Mouse (Mus musculus) neural tube, embryonic 11.5 days (tissue): ENCODE results near the gene Hmga2. TPM values are rescaled to one million over a fixed set of nuclear protein-coding genes. Genes with fewer than 3 reads are reported as not detected.
"Not testable (repeated sequence)": the region's sequence is repeated elsewhere in the genome, so short reads cannot be mapped to it uniquely, and the experiment has no call there.

Source experiments
- ATAC-seq: fragments of 200-750 bp; cut with Nextera tagmentation; 2 replicates; pipeline ENCODE4 v1.8.0; 2017; ENCODE audit warnings: moderate number of reproducible peaks, mild to moderate bottlenecking, moderate TSS enrichment, moderate library complexity; ENCODE audit not compliant: insufficient read depth, low FRiP score, low TSS enrichment
- DNase-seq: peaks from one replicate; pipeline ENCODE4 v3.0.0-alpha.2; 2015; ENCODE audit warnings: low spot score
- H3K27ac ChIP-seq: fragments of 300-500 bp; sonication (generic); 2 replicates; pipeline ENCODE4 v1.5.1; 2014; ENCODE audit warnings: low read depth, mild to moderate bottlenecking, low read length
- H3K27me3 ChIP-seq: fragments of 300-500 bp; sonication (generic); 2 replicates; pipeline ENCODE4 v1.6.1; 2014; ENCODE audit warnings: mild to moderate bottlenecking, low read length, mixed read lengths; ENCODE audit not compliant: control insufficient read depth, insufficient read depth
- H3K36me3 ChIP-seq: fragments of 300-500 bp; sonication (generic); 2 replicates; pipeline ENCODE4 v1.6.1; 2014; ENCODE audit warnings: mild to moderate bottlenecking, low read length, moderate library complexity, mixed read lengths; ENCODE audit not compliant: control insufficient read depth, insufficient read depth
- H3K4me1 ChIP-seq: fragments of 300-500 bp; sonication (generic); 2 replicates; pipeline ENCODE4 v1.6.1; 2014; ENCODE audit warnings: low read length, mixed read lengths; ENCODE audit not compliant: control insufficient read depth, insufficient read depth
- H3K4me2 ChIP-seq: fragments of 300-500 bp; sonication (generic); 2 replicates; pipeline ENCODE4 v1.6.1; 2014; ENCODE audit warnings: low read depth, mild to moderate bottlenecking, moderate library complexity
- H3K4me3 ChIP-seq: fragments of 300-500 bp; sonication (generic); 2 replicates; pipeline ENCODE4 v1.5.1; 2014; ENCODE audit warnings: low read depth, low read length
- H3K9ac ChIP-seq: fragments of 300-500 bp; sonication (generic); 2 replicates; pipeline ENCODE4 v1.6.1; 2014; ENCODE audit warnings: mild to moderate bottlenecking, low read length
- H3K9me3 ChIP-seq: fragments of 300-500 bp; sonication (generic); 2 replicates; pipeline ENCODE4 v1.6.1; 2016; ENCODE audit warnings: low read length; ENCODE audit not compliant: control insufficient read depth
- WGBS: fragments of 180-500 bp; shearing (Covaris S2); extraction: QIAGEN DNeasy Blood & Tissue Kit; methylation state at CpG from one replicate; pipeline ENCODE4 v1.1.7; 2014; 5-methylcytosine and 5-hydroxymethylcytosine counted together
- polyA plus RNA-seq: library from polyadenylated mRNA; unstranded; fragments of >200 nt; fragmentation: Nextera tagmentation; extraction: Ambion mirVana; gene quantifications from 2 replicates; pipeline ENCODE4 v1.2.1, GENCODE M21; 2014

The Hmga2 gene
- polyA plus RNA-seq, 1 experiment from 2014 or later = 49.7 TPM

GRCm38 (mm10) chr10:120377327-120377752, 98.9 kb downstream of the Hmga2 start:
- DNase-seq = peak; percentile 44
- no peaks in the 10 kb centered on the region for H3K36me3 ChIP-seq
- no peak overlapping the region for H3K4me3 ChIP-seq
- H3K4me1 ChIP-seq = peaks cover 13% of the 10 kb centered on the region
- no peak overlapping the region for H3K27ac ChIP-seq
- no peak overlapping the region for H3K9ac ChIP-seq
- H3K27me3 ChIP-seq = no peaks in the 10 kb centered on the region
- 37% methylated on average over 19 of the region's 19 CpGs for WGBS
- peak; percentile 73 for ATAC-seq
- H3K4me2 ChIP-seq = no peak overlapping the region
- no peaks in the 10 kb centered on the region for H3K9me3 ChIP-seq

DNA sequence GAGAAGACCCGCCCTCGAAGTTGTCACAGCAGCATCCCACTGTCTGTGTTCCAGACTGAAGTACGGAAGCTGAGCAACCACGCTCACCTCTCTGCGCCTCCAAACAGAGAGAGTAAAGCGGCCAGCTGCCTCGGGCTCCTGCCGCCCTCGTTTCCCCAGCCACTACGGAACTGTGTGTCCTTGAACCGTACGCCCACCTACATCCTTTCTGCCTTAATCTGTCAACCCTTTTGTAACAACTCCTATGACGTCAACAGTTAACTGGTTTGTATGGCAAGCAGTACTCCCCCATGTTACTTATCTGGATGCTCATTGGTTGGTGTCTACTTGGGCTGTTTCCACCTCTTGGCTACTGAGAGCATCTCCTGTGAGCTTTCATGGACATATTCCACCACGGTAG, 100.8 kb downstream of the Hmga2 start:
- Histone ChIP-seq H3K27ac (no peak overlapping the region), H3K9me3 (no peaks in the 10 kb centered on the region), H3K4me3 (no peak overlapping the region), H3K27me3 (no peaks in the 10 kb centered on the region), H3K9ac (no peak overlapping the region), H3K4me1 (peaks cover 13% of the 10 kb centered on the region), H3K36me3 (no peaks in the 10 kb centered on the region), H3K4me2 (no peak overlapping the region)
- DNase-seq (no peak), ATAC-seq (no peak)
- 91% methylated on average over 14 of the region's 14 CpGs for WGBS

DNA sequence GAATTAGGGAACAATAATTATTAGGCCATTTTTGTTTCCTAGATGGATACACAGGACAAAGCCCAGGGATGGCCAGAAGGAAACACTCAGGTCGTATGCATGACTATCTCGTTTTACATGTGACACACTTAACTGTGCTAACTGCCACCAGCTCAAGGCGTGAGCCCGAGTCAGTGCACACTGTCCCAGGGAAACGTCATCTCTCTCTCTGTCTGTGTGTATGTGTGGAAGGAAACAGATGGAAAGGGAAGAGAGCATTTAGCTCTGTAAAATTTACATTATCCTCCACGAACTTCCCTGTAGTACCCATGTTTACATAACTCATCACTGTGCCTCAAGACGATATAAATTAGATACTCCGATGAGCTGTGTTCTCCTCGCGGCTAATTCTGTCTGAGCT, 105.1 kb downstream of the Hmga2 start:
- Histone ChIP-seq H3K4me3 (no peak overlapping the region), H3K27ac (no peak overlapping the region), H3K27me3 (no peaks in the 10 kb centered on the region), H3K9me3 (no peaks in the 10 kb centered on the region), H3K36me3 (no peaks in the 10 kb centered on the region), H3K9ac (no peak overlapping the region), H3K4me1 (peaks cover 4% of the 10 kb centered on the region; the same call in 1 of the 2 replicates), H3K4me2 (no peak overlapping the region)
- WGBS = 72% methylated on average over 10 of the region's 10 CpGs
- ATAC-seq (no peak), DNase-seq (no peak)

GRCm38 (mm10) chr10:120369187-120369805, 107.0 kb downstream of the Hmga2 start:
- H3K27me3 ChIP-seq = no peaks in the 10 kb centered on the region
- no peaks in the 10 kb centered on the region for H3K9me3 ChIP-seq
- WGBS = 26% methylated on average over 21 of the region's 21 CpGs
- no peaks in the 10 kb centered on the region for H3K36me3 ChIP-seq
- H3K4me3 ChIP-seq = no peak overlapping the region
- H3K27ac ChIP-seq = no peak overlapping the region
- no peak overlapping the region for H3K4me2 ChIP-seq
- DNase-seq (no peak), ATAC-seq (no peak)
- peaks cover 12% of the 10 kb centered on the region for H3K4me1 ChIP-seq
- no peak overlapping the region for H3K9ac ChIP-seq

DNA sequence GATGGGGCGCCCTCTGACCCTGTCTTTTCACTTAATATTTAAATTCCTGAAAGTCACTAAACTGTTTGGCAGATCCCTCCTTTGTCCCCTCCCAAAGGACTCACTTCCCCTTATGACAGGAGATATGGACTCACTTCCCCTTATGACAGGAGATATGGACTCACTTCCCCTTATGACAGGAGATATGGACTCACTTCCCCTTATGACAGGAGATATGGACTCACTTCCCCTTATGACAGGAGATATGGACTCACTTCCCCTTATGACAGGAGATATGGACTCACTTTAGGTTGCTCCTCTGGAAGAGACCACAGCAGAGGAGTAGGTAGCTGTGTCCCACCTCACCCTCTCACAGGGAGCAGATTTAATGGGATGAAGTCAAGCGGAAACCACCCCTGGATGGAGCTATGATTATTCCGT, 110.1 kb downstream of the Hmga2 start:
- H3K36me3 ChIP-seq, ATAC-seq, H3K9me3 ChIP-seq, H3K4me2 ChIP-seq, H3K9ac ChIP-seq, H3K4me3 ChIP-seq, DNase-seq, H3K27me3 ChIP-seq: not testable (repeated sequence)
- H3K4me1 ChIP-seq = peaks cover 12% of the 10 kb centered on the region
- WGBS = 85% methylated on average over 3 of the region's 3 CpGs
- peak overlapping the region; percentile 11; the same call in 1 of the 2 replicates for H3K27ac ChIP-seq

DNA sequence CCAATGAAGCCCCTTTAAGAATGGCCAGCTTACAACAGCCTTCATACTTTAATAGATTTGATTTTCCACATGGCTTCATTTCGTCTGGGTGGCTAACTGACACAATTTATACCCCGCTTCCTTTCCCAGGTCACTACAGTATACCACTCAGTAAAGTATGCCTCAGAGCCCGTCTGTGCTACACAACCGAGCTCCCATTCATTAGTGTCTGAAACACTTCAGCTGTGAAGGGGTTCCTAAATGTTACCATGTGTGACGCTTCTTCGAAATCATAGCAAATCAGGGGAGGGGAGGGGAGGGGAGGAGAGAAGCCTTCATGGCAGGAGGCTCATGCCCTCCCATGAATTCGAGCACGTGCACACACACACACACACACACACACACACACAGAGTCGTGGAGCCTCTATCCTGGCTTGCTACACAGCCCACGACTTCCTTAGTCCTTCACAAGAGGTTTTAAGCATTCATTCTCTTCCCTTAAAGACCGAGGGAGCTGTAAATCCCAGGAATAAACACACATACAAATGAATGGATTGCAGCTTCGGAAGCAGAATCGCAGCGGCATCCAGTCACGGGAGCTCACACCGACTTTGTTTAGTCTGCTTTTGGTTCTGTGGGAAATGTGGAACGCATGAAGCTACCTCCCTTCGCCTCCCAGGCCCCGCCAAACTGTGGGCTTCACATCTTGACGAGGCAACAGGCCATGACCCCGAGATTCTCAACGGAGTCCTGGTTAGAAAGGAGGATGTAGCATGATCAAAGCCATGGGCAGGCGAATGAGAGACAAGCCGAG, 110.7 kb downstream of the Hmga2 start:
- WGBS = 48% methylated on average over 24 of the region's 24 CpGs
- Histone ChIP-seq H3K27me3 (no peaks in the 10 kb centered on the region), H3K4me3 (no peak overlapping the region), H3K4me1 (peaks cover 12% of the 10 kb centered on the region), H3K36me3 (no peaks in the 10 kb centered on the region; the same call in 1 of the 2 replicates), H3K4me2 (no peak overlapping the region), H3K27ac (peak overlapping the region; percentile 11; the same call in 1 of the 2 replicates), H3K9ac (no peak overlapping the region; the same call in 1 of the 2 replicates), H3K9me3 (no peaks in the 10 kb centered on the region)
- DNase-seq = peak; percentile 55
- ATAC-seq = no peak

GRCm38 (mm10) chr10:120363983-120364582, 112.2 kb downstream of the Hmga2 start:
- peaks cover 8% of the 10 kb centered on the region for H3K4me1 ChIP-seq
- no peak overlapping the region for H3K9ac ChIP-seq
- H3K27ac ChIP-seq = no peak overlapping the region
- ATAC-seq = no peak
- H3K4me2 ChIP-seq = no peak overlapping the region
- DNase-seq = no peak
- H3K4me3 ChIP-seq = no peak overlapping the region
- H3K9me3 ChIP-seq = no peaks in the 10 kb centered on the region
- WGBS = 65% methylated on average over 20 of the region's 20 CpGs
- H3K36me3 ChIP-seq = no peaks in the 10 kb centered on the region; the same call in 1 of the 2 replicates
- H3K27me3 ChIP-seq = no peaks in the 10 kb centered on the region

DNA sequence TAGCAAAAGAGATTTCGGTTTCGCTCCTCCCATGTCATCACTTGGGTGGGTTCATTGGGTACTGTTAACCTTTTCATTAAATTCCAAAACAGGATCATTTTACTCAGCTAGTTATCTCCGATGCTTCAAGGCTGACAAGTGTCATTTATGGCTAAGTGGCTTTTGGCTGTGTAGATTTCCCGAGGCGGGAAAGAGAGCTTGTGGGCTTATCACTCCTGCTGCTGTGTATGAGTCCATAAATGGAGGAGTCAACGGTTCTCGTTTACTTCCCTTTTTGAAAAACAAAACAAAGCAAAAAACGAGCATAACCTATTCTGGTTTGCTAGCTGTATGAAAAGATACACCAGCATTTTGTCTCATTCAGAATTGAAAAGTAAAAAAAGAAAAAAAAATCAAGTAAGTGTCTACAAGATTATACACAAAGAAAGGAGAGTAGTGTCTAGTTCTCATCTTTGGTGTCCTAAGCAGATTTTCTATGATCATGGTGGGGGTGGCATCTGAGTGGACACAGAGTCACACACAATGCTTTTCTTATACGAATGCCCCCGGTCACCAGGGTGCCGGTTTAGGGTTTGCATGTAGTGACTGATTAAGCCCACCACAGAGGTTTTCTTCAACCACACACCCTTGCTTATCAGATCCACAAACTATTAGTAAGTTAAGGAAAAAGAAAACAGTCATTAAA, 112.8 kb downstream of the Hmga2 start:
- H3K9ac ChIP-seq, H3K27me3 ChIP-seq, H3K27ac ChIP-seq, ATAC-seq, H3K4me2 ChIP-seq, H3K9me3 ChIP-seq, DNase-seq, H3K36me3 ChIP-seq, H3K4me3 ChIP-seq, H3K4me1 ChIP-seq: not testable (repeated sequence)
- WGBS = 88% methylated on average over 8 of the region's 11 CpGs
